Mouse (Mus musculus): ENCODE data around the gene Atp5g2. TPM values are rescaled to one million over a fixed set of nuclear protein-coding genes. Genes with fewer than 3 reads are reported as not detected.
"Not testable (repeated sequence)": the region's sequence is repeated elsewhere in the genome, so short reads cannot be mapped to it uniquely, and the experiment has no call there.

Atp5g2 gene
- polyA plus RNA-seq, 1 experiment from 2014 or later = 74.2 TPM

DNA sequence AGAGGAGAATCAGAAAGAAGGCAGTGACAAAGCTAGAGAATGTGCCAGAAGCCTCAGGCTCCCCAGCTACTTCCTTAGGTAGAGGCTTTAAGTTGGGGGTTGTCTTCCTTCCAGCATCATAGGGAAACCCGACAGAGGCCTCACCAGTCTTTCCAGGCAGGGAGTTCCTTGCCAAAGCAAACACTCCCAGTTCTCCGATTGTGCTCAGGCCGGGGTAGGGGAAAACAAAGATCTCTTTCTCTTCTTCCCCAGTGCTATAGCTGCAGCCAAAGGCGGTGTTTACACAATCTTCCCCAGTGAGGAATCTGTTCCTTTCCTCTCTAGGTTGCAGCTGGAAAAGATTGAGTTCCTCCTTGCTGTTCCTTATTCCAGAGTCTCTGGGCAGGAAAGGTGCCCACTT, 15.5 kb downstream of the Atp5g2 start:
- ATAC-seq (replicated peaks; ENCODE audit: low FRiP score) = no peak
- no peak for DNase-seq (ENCODE audit: low spot score)
- Histone ChIP-seq H3K4me3 (ENCODE audit: low read depth, low read length) (no peak overlapping the region), H3K9me3 (ENCODE audit: control insufficient read depth, low read length) (no peaks in the 10 kb centered on the region), H3K27ac (ENCODE audit: low read depth, low read length) (no peak overlapping the region), H3K4me2 (no peak overlapping the region), H3K36me3 (ENCODE audit: control insufficient read depth, insufficient read depth, low read length) (peaks cover 2% of the 10 kb centered on the region; the same call in 1 of the 2 replicates), H3K9ac (ENCODE audit: low read depth, low read length) (no peak overlapping the region), H3K4me1 (replicated peaks; ENCODE audit: control insufficient read depth, insufficient read depth, low read length) (no peaks in the 10 kb centered on the region), H3K27me3 (replicated peaks; ENCODE audit: control insufficient read depth, insufficient read depth, low read length) (no peaks in the 10 kb centered on the region)
- WGBS = 47% methylated on average over 4 of the region's 4 CpGs

DNA sequence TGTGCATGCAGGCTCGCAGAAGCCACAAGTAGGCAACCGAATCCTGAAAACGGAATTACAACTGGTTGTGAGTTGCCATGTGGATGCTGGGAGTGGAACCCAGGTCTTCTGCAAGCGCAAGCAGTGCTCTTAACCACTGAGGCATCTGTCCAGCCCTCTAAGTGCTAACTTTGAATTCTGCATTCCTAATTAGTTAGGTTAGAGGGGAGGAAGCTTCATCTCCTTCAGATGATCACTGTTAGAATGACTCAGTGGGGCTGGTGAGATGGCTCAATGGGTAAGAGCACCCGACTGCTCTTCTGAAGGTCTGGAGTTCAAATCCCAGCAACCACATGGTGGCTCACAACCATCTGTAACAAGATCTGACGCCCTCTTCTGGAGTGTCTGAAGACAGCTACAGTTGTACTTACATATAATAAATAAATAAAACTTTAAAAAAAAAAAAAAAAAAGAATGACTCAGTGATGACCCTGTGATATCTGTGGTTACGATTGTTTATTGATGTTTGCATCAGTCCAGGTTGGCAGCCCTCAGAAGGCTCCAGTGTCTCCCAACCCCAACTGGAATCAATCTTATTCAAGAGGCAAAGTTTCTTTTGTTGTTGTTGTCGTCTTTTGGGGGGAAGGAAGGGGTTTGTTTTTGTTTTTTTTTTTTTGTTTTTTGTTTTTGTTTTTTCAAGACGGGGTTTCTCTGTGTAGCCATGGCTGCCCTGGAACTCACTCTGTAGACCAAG, 20.1 kb downstream of the Atp5g2 start:
- H3K27me3 ChIP-seq (replicated peaks; ENCODE audit: control insufficient read depth, insufficient read depth, low read length); H3K9ac ChIP-seq (ENCODE audit: low read depth, low read length); H3K36me3 ChIP-seq (ENCODE audit: control insufficient read depth, insufficient read depth, low read length); ATAC-seq (replicated peaks; ENCODE audit: low FRiP score); DNase-seq (ENCODE audit: low spot score); H3K4me2 ChIP-seq; H3K4me3 ChIP-seq (ENCODE audit: low read depth, low read length); H3K4me1 ChIP-seq (replicated peaks; ENCODE audit: control insufficient read depth, insufficient read depth, low read length); H3K27ac ChIP-seq (ENCODE audit: low read depth, low read length); H3K9me3 ChIP-seq (ENCODE audit: control insufficient read depth, low read length): not testable (repeated sequence)
- WGBS = 82% methylated on average over 8 of the region's 9 CpGs

DNA sequence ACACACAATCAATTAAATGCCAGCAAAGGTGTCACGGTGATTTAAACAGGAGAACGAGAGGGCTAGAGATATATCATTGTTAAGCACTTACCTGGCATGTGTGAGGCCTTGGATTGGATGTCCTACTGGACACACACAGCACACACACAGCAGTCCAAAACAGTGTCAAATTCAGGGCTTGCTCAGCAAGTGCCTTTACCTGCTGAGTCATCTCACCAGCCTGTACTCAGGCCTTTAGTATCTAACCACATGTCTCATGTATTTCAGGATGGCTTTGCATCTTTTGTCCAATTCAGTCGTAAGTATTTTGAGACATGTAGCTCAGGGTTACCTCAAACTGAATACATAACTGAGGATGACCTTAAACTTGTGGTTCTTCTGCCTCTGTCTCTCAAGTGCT, 21.0 kb downstream of the Atp5g2 start:
- Histone ChIP-seq H3K4me3 (ENCODE audit: low read depth, low read length) (no peak overlapping the region), H3K36me3 (ENCODE audit: control insufficient read depth, insufficient read depth, low read length) (no peaks in the 10 kb centered on the region), H3K4me2 (no peak overlapping the region), H3K4me1 (replicated peaks; ENCODE audit: control insufficient read depth, insufficient read depth, low read length) (no peaks in the 10 kb centered on the region), H3K27ac (ENCODE audit: low read depth, low read length) (no peak overlapping the region), H3K9me3 (ENCODE audit: control insufficient read depth, low read length) (no peaks in the 10 kb centered on the region), H3K9ac (ENCODE audit: low read depth, low read length) (no peak overlapping the region), H3K27me3 (replicated peaks; ENCODE audit: control insufficient read depth, insufficient read depth, low read length) (no peaks in the 10 kb centered on the region)
- 77% methylated on average over 3 of the region's 3 CpGs for WGBS
- 0 out of 2 replicates have a peak, but pooled peaks have one; percentile 34 for ATAC-seq (replicated peaks; ENCODE audit: low FRiP score)
- DNase-seq (ENCODE audit: low spot score) = no peak

DNA sequence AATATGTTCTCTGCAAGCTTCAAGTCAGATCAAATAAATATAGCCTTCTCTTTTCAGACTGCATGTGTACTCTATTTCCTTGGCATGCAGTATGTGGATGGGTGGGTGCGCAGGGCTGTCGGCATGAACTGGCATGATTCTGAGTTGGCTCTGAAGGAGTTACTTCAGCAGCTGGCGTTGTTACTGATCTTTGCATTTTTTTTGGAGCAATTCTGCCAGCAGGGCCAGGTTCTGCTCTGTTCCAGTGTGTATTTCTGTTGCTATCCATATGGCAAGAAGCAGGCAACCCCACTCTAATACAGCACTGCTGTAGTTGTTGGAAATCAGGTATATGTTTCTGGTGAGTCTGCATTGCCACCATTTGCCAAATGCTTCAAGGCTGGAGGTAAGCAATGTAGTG, 36.3 kb downstream of the Atp5g2 start:
- no peak overlapping the region for H3K4me2 ChIP-seq
- H3K27me3 ChIP-seq (replicated peaks; ENCODE audit: control insufficient read depth, insufficient read depth, low read length) = no peaks in the 10 kb centered on the region
- DNase-seq (ENCODE audit: low spot score) = no peak
- H3K27ac ChIP-seq (ENCODE audit: low read depth, low read length) = no peak overlapping the region
- no peak for ATAC-seq (replicated peaks; ENCODE audit: low FRiP score)
- no peak overlapping the region for H3K4me3 ChIP-seq (ENCODE audit: low read depth, low read length)
- H3K36me3 ChIP-seq (ENCODE audit: control insufficient read depth, insufficient read depth, low read length) = no peaks in the 10 kb centered on the region
- no peaks in the 10 kb centered on the region for H3K4me1 ChIP-seq (replicated peaks; ENCODE audit: control insufficient read depth, insufficient read depth, low read length)
- WGBS = 82% methylated on average over 3 of the region's 3 CpGs
- H3K9ac ChIP-seq (ENCODE audit: low read depth, low read length) = no peak overlapping the region
- H3K9me3 ChIP-seq (ENCODE audit: control insufficient read depth, low read length) = no peaks in the 10 kb centered on the region

DNA sequence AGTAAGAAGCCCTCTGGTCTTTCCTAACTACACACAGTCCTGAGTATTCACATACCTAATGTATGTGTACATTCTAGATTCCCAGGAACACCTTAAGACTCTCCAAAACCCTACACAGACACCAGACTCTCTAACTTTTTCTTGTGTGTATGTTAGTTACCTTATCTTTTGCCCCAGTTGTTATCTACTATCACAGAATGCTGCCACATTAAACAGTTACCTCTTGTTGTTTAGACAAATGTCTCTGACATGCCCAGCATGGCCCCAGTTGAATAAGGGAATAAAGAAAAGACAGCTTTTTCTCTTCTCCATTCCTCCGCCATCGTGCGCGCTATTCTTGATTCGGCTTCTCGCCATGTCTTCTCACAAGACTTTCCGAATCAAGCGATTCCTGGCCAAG, 37.5 kb downstream of the Atp5g2 start:
- Histone ChIP-seq H3K4me3 (ENCODE audit: low read depth, low read length) (no peak overlapping the region), H3K27me3 (replicated peaks; ENCODE audit: control insufficient read depth, insufficient read depth, low read length) (no peaks in the 10 kb centered on the region), H3K9ac (ENCODE audit: low read depth, low read length) (no peak overlapping the region), H3K36me3 (ENCODE audit: control insufficient read depth, insufficient read depth, low read length) (no peaks in the 10 kb centered on the region), H3K4me1 (replicated peaks; ENCODE audit: control insufficient read depth, insufficient read depth, low read length) (no peaks in the 10 kb centered on the region), H3K4me2 (no peak overlapping the region), H3K27ac (ENCODE audit: low read depth, low read length) (no peak overlapping the region), H3K9me3 (ENCODE audit: control insufficient read depth, low read length) (no peaks in the 10 kb centered on the region)
- ATAC-seq (replicated peaks; ENCODE audit: low FRiP score) (no peak), DNase-seq (ENCODE audit: low spot score) (no peak)
- 90% methylated on average over 8 of the region's 8 CpGs for WGBS

DNA sequence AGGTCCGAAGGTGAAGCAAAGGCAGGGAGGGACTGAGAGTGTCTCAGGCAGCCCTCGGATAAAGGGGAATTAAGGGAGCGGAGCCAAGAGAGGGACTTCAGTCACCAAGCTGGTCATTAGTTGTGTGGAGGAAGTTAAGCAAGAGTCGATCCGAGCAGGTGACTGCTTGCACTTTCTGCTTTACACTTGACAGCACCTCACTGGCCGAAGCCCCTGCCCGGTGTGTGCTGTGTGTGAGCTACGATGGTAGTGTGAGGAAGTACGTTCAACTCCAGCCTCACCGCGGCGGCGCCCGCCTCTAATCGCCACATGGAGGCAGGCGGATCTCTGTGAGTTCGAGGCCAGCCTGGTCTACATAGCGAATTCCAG, 46.5 kb downstream of the Atp5g2 start:
- H3K4me3 ChIP-seq (ENCODE audit: low read depth, low read length) = peak overlapping the region; percentile 80
- peaks cover 16% of the 10 kb centered on the region for H3K4me1 ChIP-seq (replicated peaks; ENCODE audit: control insufficient read depth, insufficient read depth, low read length)
- peak overlapping the region; percentile 79 for H3K9ac ChIP-seq (ENCODE audit: low read depth, low read length)
- DNase-seq (ENCODE audit: low spot score) (no peak), ATAC-seq (replicated peaks; ENCODE audit: low FRiP score) (no peak)
- H3K4me2 ChIP-seq = peak overlapping the region; percentile 92
- no peaks in the 10 kb centered on the region for H3K36me3 ChIP-seq (ENCODE audit: control insufficient read depth, insufficient read depth, low read length)
- H3K27me3 ChIP-seq (replicated peaks; ENCODE audit: control insufficient read depth, insufficient read depth, low read length) = no peaks in the 10 kb centered on the region
- WGBS = under 1% methylated on average over 18 of the region's 18 CpGs
- no peaks in the 10 kb centered on the region for H3K9me3 ChIP-seq (ENCODE audit: control insufficient read depth, low read length)
- H3K27ac ChIP-seq (ENCODE audit: low read depth, low read length) = peak overlapping the region; percentile 93

DNA sequence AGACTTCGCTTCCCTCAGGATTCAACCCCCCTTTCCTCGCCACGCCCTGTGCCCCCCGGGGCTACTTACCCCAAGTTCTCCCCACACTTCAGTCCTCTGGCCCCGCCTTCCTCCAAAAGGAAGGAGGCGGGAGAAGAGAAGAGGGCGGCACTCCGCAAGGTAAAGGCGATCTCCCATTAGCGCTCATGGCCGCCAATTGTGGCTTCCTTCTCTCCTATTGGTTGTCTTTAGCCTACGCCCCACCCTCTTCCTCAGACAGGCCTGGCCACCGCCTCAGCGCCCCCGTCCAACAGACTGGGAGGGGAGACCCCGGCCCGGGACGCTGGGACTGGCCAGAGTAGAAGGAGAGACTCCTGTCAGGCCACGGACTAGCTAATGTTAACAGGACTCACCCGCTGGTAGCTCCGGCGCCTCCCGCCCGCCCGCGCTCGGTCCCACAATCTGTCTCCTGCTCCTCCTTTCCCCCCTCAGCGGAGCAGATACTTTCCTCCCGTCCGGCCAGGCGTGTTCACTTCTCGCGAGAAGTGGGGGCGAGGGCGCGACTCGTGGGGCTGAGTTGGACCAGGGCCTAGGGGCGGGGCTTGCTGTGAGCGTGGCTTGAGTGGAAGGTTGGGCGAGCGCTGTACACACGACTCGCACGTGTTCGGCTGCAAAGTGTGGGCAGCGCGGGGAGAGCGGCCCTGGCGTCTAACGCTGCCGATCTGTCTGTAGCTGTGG, 47.0 kb downstream of the Atp5g2 start, which contains the start of the genes Gm28047 and Atf7:
Gene Gm28047, minus strand, starts transcription at position 98 of the 717 bp plus-strand sequence.
Gene Atf7, minus strand, starts transcription at position 495 of the 717 bp plus-strand sequence.
- peak; percentile 100 for DNase-seq (ENCODE audit: low spot score)
- Histone ChIP-seq H3K27ac (ENCODE audit: low read depth, low read length) (peak within 1 kb of the TSS; percentile 93), H3K9ac (ENCODE audit: low read depth, low read length) (peak within 1 kb of the TSS; percentile 79), H3K36me3 (ENCODE audit: control insufficient read depth, insufficient read depth, low read length) (no peaks in the 10 kb centered on the region), H3K4me3 (ENCODE audit: low read depth, low read length) (peak within 1 kb of the TSS; percentile 80), H3K9me3 (ENCODE audit: control insufficient read depth, low read length) (no peaks in the 10 kb centered on the region), H3K4me1 (replicated peaks; ENCODE audit: control insufficient read depth, insufficient read depth, low read length) (peaks cover 16% of the 10 kb centered on the region), H3K27me3 (replicated peaks; ENCODE audit: control insufficient read depth, insufficient read depth, low read length) (no peaks in the 10 kb centered on the region), H3K4me2 (peak within 1 kb of the TSS; percentile 92)
- ATAC-seq (replicated peaks; ENCODE audit: low FRiP score) = peak; percentile 99
- under 1% methylated on average over 51 of the region's 51 CpGs for WGBS

DNA sequence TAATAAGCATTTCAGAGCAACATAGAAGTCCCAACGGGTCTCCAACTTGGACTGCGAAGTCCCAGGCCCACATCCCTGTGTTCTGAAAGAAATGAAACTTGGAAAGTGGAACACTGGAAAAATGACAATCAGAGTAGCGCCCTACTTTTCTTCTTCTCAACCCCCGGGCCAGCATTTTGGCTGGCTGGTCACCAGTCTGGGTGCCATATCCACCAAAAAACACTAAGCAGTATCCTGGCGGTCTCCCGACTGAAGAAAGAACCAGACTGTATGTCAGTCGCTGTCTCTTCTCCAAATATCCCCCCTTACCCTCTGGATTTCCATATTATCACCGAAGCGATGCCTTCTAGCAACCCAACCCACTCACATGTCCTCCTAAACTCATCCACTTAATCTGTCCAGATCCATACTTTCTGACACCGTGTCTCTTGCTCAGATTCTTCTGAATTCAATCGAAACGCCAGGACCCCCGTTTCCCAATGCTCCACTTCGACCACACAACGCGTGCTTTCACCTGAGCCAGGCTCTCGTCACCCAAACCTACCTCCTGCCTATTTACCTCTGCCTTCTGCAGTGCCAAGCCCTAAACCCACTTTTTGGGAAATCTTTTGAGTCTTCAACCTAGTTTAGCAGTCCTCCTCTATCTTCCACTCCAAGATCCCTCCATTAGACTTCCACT, 47.7 kb downstream of the Atp5g2 start:
- Histone ChIP-seq H3K4me2 (peak overlapping the region; percentile 92), H3K9me3 (ENCODE audit: control insufficient read depth, low read length) (no peaks in the 10 kb centered on the region), H3K27ac (ENCODE audit: low read depth, low read length) (peak overlapping the region; percentile 93), H3K4me3 (ENCODE audit: low read depth, low read length) (peak overlapping the region; percentile 80), H3K27me3 (replicated peaks; ENCODE audit: control insufficient read depth, insufficient read depth, low read length) (no peaks in the 10 kb centered on the region), H3K9ac (ENCODE audit: low read depth, low read length) (peak overlapping the region; percentile 79), H3K4me1 (replicated peaks; ENCODE audit: control insufficient read depth, insufficient read depth, low read length) (peaks cover 16% of the 10 kb centered on the region), H3K36me3 (ENCODE audit: control insufficient read depth, insufficient read depth, low read length) (no peaks in the 10 kb centered on the region)
- DNase-seq (ENCODE audit: low spot score) = peak; percentile 33
- WGBS = 5% methylated on average over 17 of the region's 17 CpGs
- peak; percentile 1; the same call in 1 of the 2 replicates for ATAC-seq (replicated peaks; ENCODE audit: low FRiP score)

All from liver, embryonic 11.5 days (tissue).